Mouse (Mus musculus) kidney, postnatal 0 days (tissue): ENCODE measurements around the gene Lrrc4b. TPM values are rescaled to one million over a fixed set of nuclear protein-coding genes. Genes with fewer than 3 reads are reported as not detected.

Experiments
- ATAC-seq: fragments of 200-750 bp; cut with Nextera tagmentation; replicated peaks from 2 replicates; pipeline ENCODE4 v1.8.0; 2017; ENCODE audit warnings: low read depth, moderate number of reproducible peaks, moderate TSS enrichment, moderate library complexity; ENCODE audit not compliant: low FRiP score
- DNase-seq: peaks from one replicate; pipeline ENCODE4 v3.0.0-alpha.2; 2016; ENCODE audit warnings: low spot score
- H3K27ac ChIP-seq: fragments of 300-500 bp; sonication (generic); 2 replicates; pipeline ENCODE4 v1.5.1; 2014; ENCODE audit warnings: mild to moderate bottlenecking
- H3K27me3 ChIP-seq: fragments of 300-500 bp; sonication (generic); 2 replicates; pipeline ENCODE4 v1.6.1; 2014; ENCODE audit warnings: low read length, mixed read lengths; ENCODE audit not compliant: insufficient read depth
- H3K36me3 ChIP-seq: fragments of 300-500 bp; sonication (generic); 2 replicates; pipeline ENCODE4 v1.6.1; 2014; ENCODE audit warnings: low read length, mixed read lengths; ENCODE audit not compliant: insufficient read depth
- H3K4me1 ChIP-seq: fragments of 300-500 bp; sonication (generic); replicated peaks from 2 replicates; pipeline ENCODE4 v1.6.1; 2014; ENCODE audit warnings: antibody characterized with exemption, low read length, mixed read lengths; ENCODE audit not compliant: insufficient read depth
- H3K4me2 ChIP-seq: fragments of 300-500 bp; sonication (generic); 2 replicates; pipeline ENCODE4 v1.6.1; 2014; ENCODE audit warnings: mild to moderate bottlenecking, low read length, moderate library complexity, mixed read lengths
- H3K4me3 ChIP-seq: fragments of 300-500 bp; sonication (generic); replicated peaks from 2 replicates; pipeline ENCODE4 v1.5.1; 2014; ENCODE audit warnings: low read depth, low read length
- H3K9ac ChIP-seq: fragments of 300-500 bp; sonication (generic); 2 replicates; pipeline ENCODE4 v1.6.1; 2014; ENCODE audit warnings: low read depth, low read length
- H3K9me3 ChIP-seq: fragments of 300-500 bp; sonication (generic); replicated peaks from 2 replicates; pipeline ENCODE4 v1.6.1; 2016; ENCODE audit warnings: low read length, inconsistent platforms, mixed read lengths
- CTCF ChIP-seq: IDR thresholded peaks from 2 replicates; pipeline ENCODE4 v1.5.1; 2016; ENCODE audit warnings: antibody characterized with exemption, low read depth, mild to moderate bottlenecking, moderate library complexity
- WGBS: fragments of 180-500 bp; shearing (Covaris S2); extraction: QIAGEN DNeasy Blood & Tissue Kit; methylation state at CpG from one replicate; pipeline ENCODE4 v1.1.7; 2014; 5-methylcytosine and 5-hydroxymethylcytosine counted together
- polyA plus RNA-seq: library from polyadenylated mRNA; unstranded; fragments of >200 nt; fragmentation: Nextera tagmentation; extraction: Ambion mirVana; gene quantifications from 2 replicates; pipeline ENCODE4 v1.2.1, GENCODE M21; 2015

The Lrrc4b gene
- polyA plus RNA-seq, 1 experiment from 2014 or later = 0.26 TPM

DNA sequence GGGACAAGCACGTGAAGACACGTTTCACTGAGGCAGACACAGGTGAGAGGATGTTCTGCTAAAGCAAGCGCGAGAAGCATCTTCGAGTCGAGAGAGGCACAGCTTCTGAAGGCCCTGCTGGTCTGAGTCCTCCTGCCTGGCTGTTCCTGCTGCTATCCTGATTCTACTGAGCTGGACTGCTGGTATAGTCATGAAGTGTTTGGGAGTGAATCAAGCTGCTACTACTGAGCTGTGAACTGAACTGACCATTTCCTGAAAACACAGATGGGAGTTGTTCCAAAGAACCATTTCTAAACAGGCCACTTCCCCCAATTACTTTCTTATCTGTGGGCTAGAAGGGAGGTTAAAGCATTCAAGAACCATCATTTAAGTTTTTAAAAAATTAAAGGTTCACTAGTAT, 15.5 kb upstream of the Lrrc4b start:
- H3K27ac ChIP-seq = no peak overlapping the region
- no peak for TF ChIP-seq CTCF

GRCm38 (mm10) chr7:44427666-44428065, 1.2 kb upstream of the Lrrc4b start:
- Histone ChIP-seq H3K27me3 (peaks cover 23% of the 10 kb centered on the region; the same call in 1 of the 2 replicates), H3K9me3 (no peaks in the 10 kb centered on the region), H3K27ac (no peak overlapping the region), H3K4me1 (no peaks in the 10 kb centered on the region; the same call in none of the 2 replicates), H3K4me2 (no peak overlapping the region), H3K9ac (no peak overlapping the region), H3K4me3 (no peak overlapping the region), H3K36me3 (no peaks in the 10 kb centered on the region)
- TF ChIP-seq CTCF = no peak
- no peak for DNase-seq
- WGBS = 10% methylated on average over 8 of the region's 8 CpGs
- ATAC-seq = no peak

More for the DNA sequence above, 15.5 kb upstream of the Lrrc4b start:
- no peaks in the 10 kb centered on the region for H3K27me3 ChIP-seq
- DNase-seq = no peak
- WGBS = 78% methylated on average over 6 of the region's 6 CpGs
- H3K36me3 ChIP-seq = no peaks in the 10 kb centered on the region
- no peak overlapping the region for H3K4me2 ChIP-seq
- no peak overlapping the region for H3K9ac ChIP-seq
- H3K4me3 ChIP-seq = no peak overlapping the region
- no peaks in the 10 kb centered on the region for H3K9me3 ChIP-seq
- H3K4me1 ChIP-seq = no peaks in the 10 kb centered on the region
- ATAC-seq = no peak

GRCm38 (mm10) chr7:44428171-44428950, 457 bp upstream of the Lrrc4b start:
- ATAC-seq (no peak), DNase-seq (no peak)
- H3K4me2 ChIP-seq = peak overlapping the region; percentile 55
- peak overlapping the region; percentile 28 for H3K9ac ChIP-seq
- H3K27me3 ChIP-seq = peaks cover 23% of the 10 kb centered on the region; the same call in 1 of the 2 replicates
- TF ChIP-seq CTCF = no peak
- H3K4me3 ChIP-seq = peak overlapping the region; percentile 16; the same call in 1 of the 2 replicates
- H3K9me3 ChIP-seq = no peaks in the 10 kb centered on the region
- 2% methylated on average over 16 of the region's 38 CpGs for WGBS
- no peaks in the 10 kb centered on the region; the same call in none of the 2 replicates for H3K4me1 ChIP-seq
- no peaks in the 10 kb centered on the region for H3K36me3 ChIP-seq
- no peak overlapping the region for H3K27ac ChIP-seq

DNA sequence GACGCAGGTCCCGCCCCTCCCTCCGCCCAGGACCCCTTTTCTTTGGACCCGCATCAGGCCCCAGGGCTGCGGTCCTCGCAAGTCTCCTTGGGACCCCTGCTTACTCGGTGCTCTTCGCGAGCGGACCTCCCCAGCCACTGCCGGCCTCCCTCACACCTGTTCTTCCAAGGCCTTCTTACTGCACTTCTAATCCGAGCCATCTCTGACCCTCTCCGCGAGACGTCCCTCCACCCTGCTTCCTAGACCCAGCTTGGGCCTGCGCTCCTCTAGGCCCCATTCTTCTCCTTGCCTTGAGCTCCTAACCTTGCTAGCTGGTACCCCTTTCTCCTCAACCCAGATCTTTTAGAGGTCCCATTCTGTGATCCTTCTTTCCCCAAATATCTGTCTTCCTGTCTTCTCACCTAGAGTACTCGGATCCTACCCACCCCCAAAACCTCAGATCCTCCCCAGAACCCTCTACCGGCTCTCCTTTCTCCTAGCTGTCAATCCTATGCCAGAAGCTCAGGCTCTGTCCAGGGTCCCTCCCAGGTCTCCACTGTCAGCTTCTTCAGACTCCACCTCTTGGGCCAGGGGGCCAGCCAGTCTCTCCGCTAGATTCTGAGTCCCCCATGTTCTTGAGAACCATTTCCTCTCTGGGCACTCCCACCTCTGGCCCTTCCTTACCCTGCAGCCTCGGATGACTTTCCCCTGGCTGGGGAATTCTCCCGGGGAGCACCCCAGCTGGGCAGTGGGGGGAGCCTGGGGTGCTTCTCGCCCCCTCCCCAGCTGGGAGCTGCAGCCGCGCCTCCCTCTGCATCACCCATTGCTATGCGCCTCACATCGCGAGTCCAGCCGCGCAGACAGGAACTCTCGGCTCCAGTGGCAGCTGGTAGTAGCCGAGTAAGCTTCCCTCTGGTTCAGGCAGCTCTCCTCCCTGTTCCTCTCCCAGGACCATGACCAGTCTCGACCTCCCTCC, 993 bp downstream of the Lrrc4b start:
- peak overlapping the region; percentile 35 for H3K4me3 ChIP-seq
- H3K9me3 ChIP-seq = no peaks in the 10 kb centered on the region
- no peak overlapping the region for H3K9ac ChIP-seq
- TF ChIP-seq CTCF = no peak
- no peak overlapping the region for H3K27ac ChIP-seq
- 4% methylated on average over 29 of the region's 32 CpGs for WGBS
- no peaks in the 10 kb centered on the region for H3K36me3 ChIP-seq
- ATAC-seq = 0 out of 2 replicates have a peak, but pooled peaks have one; percentile 19
- peak overlapping the region; percentile 55 for H3K4me2 ChIP-seq
- DNase-seq = no peak
- H3K4me1 ChIP-seq = no peaks in the 10 kb centered on the region; the same call in none of the 2 replicates
- H3K27me3 ChIP-seq = peaks cover 23% of the 10 kb centered on the region; the same call in 1 of the 2 replicates

- peaks cover 21% of the 10 kb centered on the region; the same call in 1 of the 2 replicates for H3K27me3 ChIP-seq
- WGBS = 70% methylated on average over 6 of the region's 6 CpGs
Observed at GRCm38 (mm10) chr7:44432550-44432949, 3.7 kb downstream of the Lrrc4b start.

GRCm38 (mm10) chr7:44433371-44433770, 4.6 kb downstream of the Lrrc4b start:
- Histone ChIP-seq H3K9me3 (no peaks in the 10 kb centered on the region), H3K4me1 (no peaks in the 10 kb centered on the region; the same call in none of the 2 replicates), H3K4me3 (no peak overlapping the region), H3K27ac (no peak overlapping the region), H3K36me3 (no peaks in the 10 kb centered on the region), H3K9ac (no peak overlapping the region), H3K27me3 (peaks cover 15% of the 10 kb centered on the region; the same call in 1 of the 2 replicates), H3K4me2 (no peak overlapping the region)
- DNase-seq (peak; percentile 57), ATAC-seq (peak; percentile 21)
- WGBS = 3% methylated on average over 7 of the region's 7 CpGs
- no peak for TF ChIP-seq CTCF

More at GRCm38 (mm10) chr7:44432550-44432949, 3.7 kb downstream of the Lrrc4b start:
- H3K4me1 ChIP-seq = no peaks in the 10 kb centered on the region; the same call in none of the 2 replicates
- ATAC-seq (no peak), DNase-seq (no peak)
- no peak overlapping the region for H3K4me3 ChIP-seq
- no peak for TF ChIP-seq CTCF
- H3K4me2 ChIP-seq = no peak overlapping the region
- no peaks in the 10 kb centered on the region for H3K36me3 ChIP-seq
- H3K9me3 ChIP-seq = no peaks in the 10 kb centered on the region
- no peak overlapping the region for H3K27ac ChIP-seq
- H3K9ac ChIP-seq = no peak overlapping the region
